Mouse (Mus musculus) lung, adult 2 months (tissue): Measurements from ENCODE around the gene Slc34a1. TPM values are rescaled to one million over a fixed set of nuclear protein-coding genes. Genes with fewer than 3 reads are reported as not detected.
"Not testable (repeated sequence)": the region's sequence is repeated elsewhere in the genome, so short reads cannot be mapped to it uniquely, and the experiment has no call there.

Source experiments
- DNase-seq: peaks from one replicate; pipeline ENCODE4 v3.0.0; 2022
- H3K4me1 ChIP-seq: fragments of 200-500 bp; 2 replicates; pipeline ENCODE4 v1.6.1; 2011; ENCODE audit warnings: low read length; ENCODE audit not compliant: control insufficient read depth, insufficient read depth
- H3K4me3 ChIP-seq: fragments of 200-500 bp; replicated peaks from 2 replicates; pipeline ENCODE3; 2011; ENCODE audit warnings: low read depth, mild to moderate bottlenecking, control low read depth, low read length; ENCODE audit errors: extremely low read depth
- CTCF ChIP-seq: fragments of 200-500 bp; IDR thresholded peaks from 2 replicates; pipeline ENCODE4 v1.5.1; 2011; ENCODE audit warnings: mild to moderate bottlenecking, low read length, control low read depth; ENCODE audit not compliant: insufficient read depth
- POLR2A ChIP-seq: fragments of 200-500 bp; IDR thresholded peaks from 2 replicates; pipeline ENCODE4 v1.6.1; 2011; ENCODE audit warnings: low read depth, mild to moderate bottlenecking, control low read depth, low read length, borderline replicate concordance; ENCODE audit errors: extremely low read depth
- WGBS: fragments of 180-500 bp; shearing (Covaris S2); methylation state at CpG from one replicate; pipeline ENCODE4 v1.1.7; 2018; 5-methylcytosine and 5-hydroxymethylcytosine counted together
- polyA plus RNA-seq: library from polyadenylated mRNA; depleted of rRNA; stranded (reverse); fragments of >200 nt; gene quantifications from 2 replicates; pipeline ENCODE4 v1.2.3, GENCODE M21; 2012

The Slc34a1 gene
- polyA plus RNA-seq, 1 experiment = 0.28 TPM

DNA sequence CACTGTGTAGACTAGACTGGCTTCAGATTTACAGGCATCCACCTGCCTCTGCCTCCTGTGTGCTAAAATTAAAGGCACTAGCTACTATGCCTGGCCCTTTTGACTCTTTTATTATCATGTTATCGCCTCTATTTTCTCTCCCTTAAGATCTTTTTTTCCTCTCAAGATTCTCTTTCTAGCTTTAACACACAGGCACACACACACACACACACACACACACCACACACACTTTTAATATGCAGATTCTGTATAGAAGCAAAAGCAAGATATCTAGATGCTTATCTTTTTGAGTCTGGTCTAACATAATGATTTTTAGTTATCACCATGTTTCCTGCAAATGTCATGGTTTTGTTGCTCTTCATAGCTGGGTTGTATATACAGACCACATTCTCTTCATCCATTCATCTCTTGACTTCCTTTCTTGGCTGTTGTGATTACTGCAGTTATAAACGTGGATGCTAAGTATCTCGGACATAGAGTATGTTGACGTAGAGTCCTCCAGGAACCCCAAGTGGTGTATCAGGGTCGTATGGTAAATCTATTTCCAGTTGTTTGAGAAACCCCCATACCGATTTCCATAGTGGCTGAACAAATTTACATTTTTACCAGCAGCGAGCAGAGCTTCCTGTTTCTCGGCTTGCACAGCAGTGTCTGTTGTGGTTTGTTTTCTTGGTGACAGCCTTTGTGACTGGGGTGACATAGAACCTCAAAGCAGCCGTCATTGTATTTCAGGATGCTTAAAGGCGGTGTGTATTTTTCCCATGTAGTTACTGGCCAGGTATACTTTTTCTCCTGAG is 34.1 kb downstream of the Slc34a1 start:
- H3K4me3 ChIP-seq = no peak overlapping the region
- 37% methylated on average over 10 of the region's 10 CpGs for WGBS
- H3K4me1 ChIP-seq = peaks cover 7% of the 10 kb centered on the region
- DNase-seq = no peak
- TF ChIP-seq POLR2A (no peak), CTCF (no peak)

DNA sequence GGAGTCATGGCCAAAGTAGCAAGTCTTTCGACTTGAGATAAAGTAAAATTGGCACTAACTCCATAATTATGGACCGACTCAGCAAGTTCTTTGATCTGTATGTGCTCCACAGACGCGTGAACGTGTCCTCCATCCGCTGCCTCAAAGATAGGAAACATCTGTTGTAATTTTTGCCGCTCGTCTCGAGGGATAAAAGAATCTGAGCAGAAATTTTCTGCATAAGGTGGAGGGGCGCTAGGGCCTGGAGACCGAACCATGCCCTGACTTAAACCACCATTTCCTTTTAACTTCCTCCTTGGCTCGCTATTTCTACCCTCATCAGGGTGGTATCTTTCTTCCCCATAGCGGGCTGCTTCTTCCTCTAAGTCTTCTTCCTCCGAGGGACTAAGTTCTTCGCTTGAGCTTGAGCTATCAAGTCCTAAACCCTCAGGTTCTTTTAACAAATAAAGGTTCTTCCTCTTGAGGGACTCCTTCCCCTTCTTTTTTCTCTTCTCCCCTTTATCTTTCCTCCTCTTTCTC is 39.2 kb downstream of the Slc34a1 start:
- WGBS = 55% methylated on average over 15 of the region's 15 CpGs
- H3K4me1 ChIP-seq, H3K4me3 ChIP-seq, DNase-seq: not testable (repeated sequence)

DNA sequence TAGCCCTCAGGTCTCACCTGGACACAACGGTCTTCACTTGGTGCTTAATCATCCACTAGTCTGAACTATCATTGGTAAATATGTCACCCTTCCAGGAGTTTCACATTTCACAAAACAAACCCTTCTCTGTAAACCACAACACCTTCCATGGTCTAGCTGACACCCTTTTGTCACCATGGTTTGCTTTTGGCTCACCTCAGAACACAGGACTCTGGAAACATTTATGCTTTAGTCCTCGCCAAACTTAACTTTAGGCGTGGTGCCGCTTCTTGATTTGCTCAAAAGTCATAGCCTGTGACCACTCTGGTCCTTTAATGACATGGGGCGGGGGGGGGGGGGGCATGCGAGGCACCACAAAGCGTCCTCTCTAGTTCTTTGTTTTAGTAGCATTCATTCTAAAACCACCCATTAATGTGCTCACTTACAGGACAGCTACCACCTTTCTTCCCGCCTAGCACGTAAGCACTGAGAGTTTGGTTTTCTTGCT is 45.9 kb downstream of the Slc34a1 start:
- Histone ChIP-seq H3K4me3 (peak overlapping the region; percentile 97), H3K4me1 (peaks cover 12% of the 10 kb centered on the region)
- no peak for DNase-seq
- no peak for TF ChIP-seq CTCF
- TF ChIP-seq POLR2A = no peak
- 29% methylated on average over 9 of the region's 9 CpGs for WGBS

DNA sequence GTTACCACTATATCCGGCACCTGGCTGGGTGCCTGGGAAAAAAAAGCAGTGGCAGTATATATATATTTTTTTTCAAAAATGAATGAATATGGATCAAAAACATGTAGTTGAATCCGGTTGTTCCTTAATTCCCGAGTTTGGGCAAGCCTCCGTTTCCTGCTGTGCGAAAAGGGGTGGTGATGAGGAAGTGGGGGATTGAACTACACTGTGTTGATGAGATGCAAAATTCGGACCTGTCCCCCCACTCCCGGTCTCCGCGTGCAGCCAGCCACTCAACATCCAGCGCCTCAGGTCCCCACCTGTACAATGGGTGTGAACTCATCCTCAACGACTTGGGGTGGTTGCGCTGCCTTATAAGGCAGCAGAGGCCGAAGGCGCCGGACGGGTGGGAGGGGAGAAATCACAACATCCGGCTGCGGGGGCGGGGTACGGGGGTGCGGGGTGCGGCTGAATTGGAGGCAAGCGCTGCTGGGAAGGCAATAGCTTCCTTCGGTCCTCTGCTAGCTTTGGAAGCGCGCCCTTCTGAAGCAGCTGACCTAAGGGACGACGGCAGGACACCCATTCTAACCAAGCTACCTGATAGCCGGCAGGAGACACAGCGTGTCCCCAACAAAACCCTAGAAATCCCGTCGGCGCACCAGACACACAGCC is 46.4 kb downstream of the Slc34a1 start:
- Histone ChIP-seq H3K4me1 (peaks cover 16% of the 10 kb centered on the region), H3K4me3 (peak overlapping the region; percentile 97)
- no peak for TF ChIP-seq CTCF
- TF ChIP-seq POLR2A = peak; percentile 56; the same call in 1 of the 2 replicates
- no peak for DNase-seq
- WGBS = 1% methylated on average over 33 of the region's 33 CpGs

DNA sequence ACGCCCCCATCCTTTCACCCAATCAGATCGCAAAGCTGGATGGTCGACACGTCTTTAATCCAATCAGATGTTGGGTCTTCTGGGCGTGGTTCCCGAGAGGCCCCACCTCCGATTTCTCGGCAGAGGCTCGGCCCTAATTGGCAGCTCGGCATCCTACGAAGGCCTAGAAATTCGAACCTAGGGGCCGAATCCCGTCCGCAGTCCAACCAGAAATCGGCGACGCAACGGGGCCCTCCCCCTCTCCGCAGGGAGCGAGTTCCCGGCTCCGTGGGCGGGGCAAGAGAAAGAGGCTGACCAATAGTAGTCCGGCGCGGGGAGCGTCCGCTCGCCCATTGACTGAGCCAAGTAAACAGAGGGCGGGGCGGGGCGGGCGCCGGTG is 46.9 kb downstream of the Slc34a1 start, which contains the start of gene Grk6:
Grk6 (plus strand) TSS at position 136 of the 379 bp plus-strand sequence.
- H3K4me3 ChIP-seq = peak within 1 kb of the TSS; percentile 97
- TF ChIP-seq CTCF (no peak), POLR2A (no peak)
- peak; percentile 99 for DNase-seq
- H3K4me1 ChIP-seq = peaks cover 18% of the 10 kb centered on the region
- under 1% methylated on average over 35 of the region's 35 CpGs for WGBS

DNA sequence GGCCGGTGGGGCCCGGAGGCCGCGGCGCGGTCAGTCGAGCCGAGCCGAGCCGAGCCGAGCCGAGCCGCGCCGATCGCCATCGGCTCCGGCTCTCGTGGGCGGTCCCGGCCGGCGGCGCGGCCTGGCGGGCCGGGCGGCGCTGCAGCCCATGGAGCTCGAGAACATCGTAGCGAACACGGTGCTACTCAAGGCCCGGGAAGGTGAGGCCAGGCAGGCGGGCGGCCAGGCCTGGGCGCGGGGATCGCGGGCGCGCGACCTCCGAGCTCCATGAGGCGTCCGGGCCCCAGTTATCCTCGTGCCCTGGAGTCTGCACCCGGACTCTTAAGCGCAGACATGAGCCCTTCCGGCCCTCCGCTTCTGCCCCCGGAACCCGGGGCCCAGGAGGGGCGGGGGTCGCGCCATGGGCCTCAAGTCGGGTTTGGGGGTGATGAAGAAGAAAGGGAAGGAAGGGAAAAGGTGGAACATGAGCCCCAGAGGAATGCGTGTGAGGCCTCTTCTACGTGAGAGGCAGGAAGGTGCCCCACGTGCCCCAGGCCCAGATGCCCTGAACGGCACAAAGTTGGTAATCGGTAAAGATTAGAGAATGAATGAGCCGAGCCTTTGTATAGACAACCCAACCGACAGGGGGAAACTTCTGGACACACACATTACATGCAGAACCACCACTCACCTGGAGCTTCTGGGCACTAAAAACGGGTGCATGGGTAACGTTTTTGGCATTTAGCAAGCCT is 47.5 kb downstream of the Slc34a1 start:
- WGBS = 5% methylated on average over 66 of the region's 66 CpGs
- DNase-seq = no peak
- TF ChIP-seq POLR2A (no peak), CTCF (no peak)

DNA sequence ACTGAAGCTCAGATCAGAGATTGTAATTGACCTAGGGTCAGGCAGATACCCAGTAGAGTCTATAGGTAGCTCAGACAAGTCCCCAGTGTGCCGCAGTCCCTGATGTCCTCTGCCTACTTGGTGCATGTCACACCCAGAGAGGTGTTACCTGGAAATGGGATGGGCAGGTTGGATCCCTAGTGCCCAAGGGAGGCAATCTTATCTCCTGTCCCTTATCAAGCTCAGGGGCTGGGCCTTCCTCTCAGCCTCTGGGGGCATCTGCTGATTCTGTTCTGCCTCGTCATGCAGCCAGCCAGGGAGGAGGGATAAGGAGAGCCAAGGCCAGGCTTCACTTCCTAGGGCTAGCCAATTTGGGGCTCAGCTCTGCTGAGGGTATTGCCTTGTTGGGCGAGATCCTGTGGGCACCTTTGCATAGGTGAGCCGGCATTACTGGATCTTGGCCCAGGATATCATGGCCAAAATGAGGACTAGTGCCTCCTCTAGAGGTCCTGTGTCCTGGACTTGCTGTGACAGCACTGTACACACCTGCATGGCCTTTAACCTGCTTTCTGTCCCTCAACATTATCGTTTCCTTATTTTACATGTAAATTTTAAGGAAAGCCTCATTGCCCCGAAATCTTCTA is 48.6 kb downstream of the Slc34a1 start:
- no peak for DNase-seq
- no peak overlapping the region for H3K4me3 ChIP-seq
- TF ChIP-seq POLR2A (no peak), CTCF (no peak)
- WGBS = 78% methylated on average over 6 of the region's 6 CpGs
- H3K4me1 ChIP-seq = peaks cover 23% of the 10 kb centered on the region

More for the DNA sequence above, 47.5 kb downstream of the Slc34a1 start:
- H3K4me1 ChIP-seq = peaks cover 20% of the 10 kb centered on the region
- peak overlapping the region; percentile 84 for H3K4me3 ChIP-seq

DNA sequence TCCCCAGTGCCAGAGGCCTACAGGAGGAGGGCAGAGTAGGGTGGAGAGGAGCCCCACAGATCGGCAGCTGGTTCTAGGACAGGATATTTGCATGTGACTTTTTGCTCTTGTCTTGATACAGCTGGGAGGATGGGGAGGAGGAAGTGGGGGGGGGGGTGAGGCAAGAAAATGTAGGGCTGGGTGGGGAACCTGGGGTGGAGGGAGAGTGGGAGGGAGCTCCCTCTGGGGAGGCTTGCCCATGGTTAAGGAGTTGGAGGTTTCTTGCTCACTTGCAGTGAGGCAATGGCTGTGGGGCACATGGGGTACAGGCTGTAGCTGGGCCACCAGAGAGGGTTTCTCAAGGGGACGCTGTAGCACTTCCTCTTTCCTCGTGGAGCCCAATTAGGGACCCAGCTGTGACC is 49.6 kb downstream of the Slc34a1 start:
- 14% methylated on average over 3 of the region's 3 CpGs for WGBS

DNA sequence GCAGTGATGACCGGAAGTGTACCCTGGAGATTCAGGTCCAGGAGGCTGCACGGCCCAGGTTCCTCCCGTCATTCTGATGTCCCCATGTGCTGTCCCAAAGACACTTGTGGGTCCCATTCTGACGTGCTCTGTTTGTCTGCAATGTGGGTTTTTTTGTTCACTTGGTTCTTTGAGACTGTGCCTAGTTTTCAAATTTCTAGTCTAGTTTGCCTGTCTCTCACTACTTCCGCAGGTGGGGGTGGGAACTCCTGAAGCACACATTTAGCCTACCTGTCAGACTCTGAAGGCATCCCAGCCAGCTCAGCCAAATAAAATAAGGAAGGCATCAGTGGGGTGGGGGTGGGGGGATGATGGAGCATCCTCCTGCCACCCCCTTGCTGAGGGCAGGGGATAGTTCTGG is 50.1 kb downstream of the Slc34a1 start:
- WGBS = 87% methylated on average over 5 of the region's 5 CpGs
- Histone ChIP-seq H3K4me3 (no peak overlapping the region), H3K4me1 (peaks cover 29% of the 10 kb centered on the region)
- no peak for TF ChIP-seq CTCF
- no peak for TF ChIP-seq POLR2A
- DNase-seq = no peak

More for the DNA sequence above, 49.6 kb downstream of the Slc34a1 start:
- Histone ChIP-seq H3K4me3 (no peak overlapping the region), H3K4me1 (peaks cover 29% of the 10 kb centered on the region)
- no peak for TF ChIP-seq POLR2A
- no peak for TF ChIP-seq CTCF
- no peak for DNase-seq
